Mouse (Mus musculus) C2C12 (cell line): ENCODE data around the gene Bst1. TPM values are rescaled to one million over a fixed set of nuclear protein-coding genes. Genes with fewer than 3 reads are reported as not detected.

Experiments used
- H3K27me3 ChIP-seq: one replicate; pipeline ENCODE4 v1.6.1; 2011; ENCODE audit not compliant: control insufficient read depth, insufficient read depth, insufficient read length
- H3K36me3 ChIP-seq: one replicate; pipeline ENCODE4 v1.6.1; 2011; ENCODE audit not compliant: control insufficient read depth, insufficient read depth
- H3K4me3 ChIP-seq: one replicate; pipeline ENCODE4 v1.5.1; 2011; ENCODE audit warnings: mild to moderate bottlenecking, control low read depth; ENCODE audit not compliant: poor library complexity, insufficient read depth, severe bottlenecking
- H3K79me2 ChIP-seq: one replicate; pipeline ENCODE4 v1.6.1; 2011; ENCODE audit not compliant: control insufficient read depth, insufficient read depth
- H3K79me3 ChIP-seq: one replicate; pipeline ENCODE4 v1.6.1; 2011; ENCODE audit warnings: low read depth, control low read depth
- H3ac ChIP-seq: one replicate; pipeline ENCODE3; 2011; ENCODE audit warnings: low read depth; ENCODE audit not compliant: control insufficient read depth, insufficient read length
- CEBPB ChIP-seq: IDR thresholded peaks from one replicate; pipeline ENCODE4 v1.6.1; 2011; ENCODE audit warnings: low read depth, mild to moderate bottlenecking, control low read depth, moderate library complexity
- CTCF ChIP-seq: IDR thresholded peaks from one replicate; pipeline ENCODE4 v1.5.1; 2011; ENCODE audit not compliant: control insufficient read depth, insufficient read depth, insufficient read length
- FOSL1 ChIP-seq: IDR thresholded peaks from one replicate; pipeline ENCODE4 v1.8.0; 2011; ENCODE audit warnings: mild to moderate bottlenecking, low read length; ENCODE audit not compliant: poor library complexity, insufficient read depth, severe bottlenecking
- MAX ChIP-seq: IDR thresholded peaks from one replicate; pipeline ENCODE4 v1.6.1; 2011; ENCODE audit warnings: mild to moderate bottlenecking, control low read depth
- MYOD1 ChIP-seq: IDR thresholded peaks from one replicate; pipeline ENCODE4 v1.6.1; 2011; ENCODE audit warnings: low read depth; ENCODE audit not compliant: control insufficient read depth, insufficient read length
- MYOG ChIP-seq: IDR thresholded peaks from one replicate; pipeline ENCODE4 v1.6.1; 2011; ENCODE audit not compliant: control insufficient read depth, insufficient read length; ENCODE audit errors: extremely low read depth
- USF1 ChIP-seq: IDR thresholded peaks from one replicate; pipeline ENCODE4 v1.6.1; 2011; ENCODE audit warnings: low read depth, mild to moderate bottlenecking, control low read depth, moderate library complexity
- polyA plus RNA-seq: library from polyadenylated mRNA; unstranded; fragments of >200 nt; fragmentation: generic; extraction: Trizol; gene quantifications from one replicate; pipeline ENCODE4 v1.2.1, GENCODE M21; 2012; ENCODE audit warnings: missing spikeins

Gene Bst1
- polyA plus RNA-seq, 1 experiment: not detected

DNA sequence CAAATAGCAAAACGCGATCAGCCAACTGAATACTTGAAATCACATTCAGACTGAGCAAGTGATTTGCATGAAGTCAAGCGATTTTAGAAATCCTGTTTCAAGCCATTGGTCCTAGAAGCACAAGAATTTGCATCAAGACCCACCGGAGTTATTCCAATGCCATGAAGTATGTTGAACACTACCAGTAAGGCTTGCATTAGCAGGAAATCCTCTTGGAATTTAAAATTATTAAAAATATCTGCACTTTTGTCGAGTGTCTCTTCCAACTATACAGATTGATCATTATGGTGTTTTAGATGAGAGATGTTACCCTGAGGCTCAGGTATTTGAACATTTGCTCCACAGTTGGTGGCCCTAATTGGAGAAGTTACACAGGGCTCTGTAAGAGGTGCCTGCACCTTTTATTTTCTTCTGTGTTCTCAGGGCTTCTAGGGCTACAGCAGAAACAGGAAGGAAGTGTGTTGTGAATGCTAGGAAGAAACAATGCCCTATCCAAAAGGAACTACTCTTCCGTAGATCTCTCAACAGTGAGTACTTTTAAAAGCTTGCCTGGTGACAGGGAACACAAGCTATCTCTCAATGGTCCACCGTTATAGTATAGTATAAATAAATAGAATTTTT, 35.3 kb downstream of the Bst1 start:
- H3K36me3 ChIP-seq: no peaks in the 10 kb centered on the region
- H3K27me3 ChIP-seq: no peaks in the 10 kb centered on the region
- TF ChIP-seq CTCF (no peak), MYOG (no peak), MAX (no peak), MYOD1 (no peak)
- no peak overlapping the region for H3K4me3 ChIP-seq
- H3ac ChIP-seq: no peak overlapping the region
- no peaks in the 10 kb centered on the region for H3K79me2 ChIP-seq
- H3K79me3 ChIP-seq: no peaks in the 10 kb centered on the region

DNA sequence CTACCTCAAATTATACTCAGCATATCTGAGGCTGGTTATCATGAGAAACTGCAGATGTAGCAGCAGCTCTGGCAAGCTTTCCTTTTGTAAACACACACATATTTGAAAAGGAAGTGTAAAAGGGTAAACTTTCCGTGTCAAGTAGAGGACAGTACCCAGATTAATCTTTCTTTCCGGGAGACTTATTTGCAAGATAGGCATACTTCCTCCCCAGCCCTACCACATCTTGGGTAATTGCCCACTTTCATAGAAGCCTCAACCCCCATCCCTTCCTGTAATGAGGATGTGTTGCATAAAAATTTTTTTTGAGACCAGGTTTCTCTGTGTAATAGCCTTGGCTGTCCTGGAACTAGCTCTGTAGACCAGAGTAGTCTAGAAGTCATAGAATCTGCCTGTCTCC, 37.1 kb downstream of the Bst1 start:
- Histone ChIP-seq H3K79me2 (no peaks in the 10 kb centered on the region), H3K36me3 (no peaks in the 10 kb centered on the region), H3K79me3 (no peaks in the 10 kb centered on the region), H3K4me3 (no peak overlapping the region), H3K27me3 (no peaks in the 10 kb centered on the region), H3ac (no peak overlapping the region)
- no peak for TF ChIP-seq MAX
- TF ChIP-seq CTCF: no peak
- TF ChIP-seq FOSL1: no peak
- TF ChIP-seq CEBPB: no peak
- no peak for TF ChIP-seq USF1
- TF ChIP-seq MYOD1: no peak

DNA sequence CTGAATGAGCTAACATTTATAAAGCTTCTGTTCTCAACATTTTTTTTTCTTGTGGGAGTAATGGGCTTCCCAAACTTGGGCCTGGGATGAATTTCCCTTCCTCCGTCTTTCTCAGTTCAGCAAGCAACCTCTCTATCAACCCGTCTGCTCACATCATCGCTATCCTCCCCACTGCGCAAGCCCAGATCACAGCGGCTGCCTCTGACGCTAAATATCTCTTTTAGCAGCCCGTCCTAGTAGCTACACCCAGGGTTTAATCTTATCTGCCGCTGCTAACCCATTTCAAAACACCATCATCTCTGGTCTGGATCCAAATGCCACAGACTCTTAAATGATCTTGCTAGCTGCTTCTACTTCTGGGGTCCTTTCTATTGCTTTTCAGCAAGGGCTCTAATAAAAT, 41.0 kb downstream of the Bst1 start:
- Histone ChIP-seq H3K4me3 (no peak overlapping the region), H3K79me2 (no peaks in the 10 kb centered on the region), H3K79me3 (no peaks in the 10 kb centered on the region), H3K36me3 (no peaks in the 10 kb centered on the region), H3K27me3 (no peaks in the 10 kb centered on the region), H3ac (no peak overlapping the region)
- TF ChIP-seq CEBPB: no peak
- no peak for TF ChIP-seq MYOD1
- no peak for TF ChIP-seq FOSL1
- no peak for TF ChIP-seq USF1
- TF ChIP-seq MAX: no peak
- no peak for TF ChIP-seq MYOG
- TF ChIP-seq CTCF: no peak

DNA sequence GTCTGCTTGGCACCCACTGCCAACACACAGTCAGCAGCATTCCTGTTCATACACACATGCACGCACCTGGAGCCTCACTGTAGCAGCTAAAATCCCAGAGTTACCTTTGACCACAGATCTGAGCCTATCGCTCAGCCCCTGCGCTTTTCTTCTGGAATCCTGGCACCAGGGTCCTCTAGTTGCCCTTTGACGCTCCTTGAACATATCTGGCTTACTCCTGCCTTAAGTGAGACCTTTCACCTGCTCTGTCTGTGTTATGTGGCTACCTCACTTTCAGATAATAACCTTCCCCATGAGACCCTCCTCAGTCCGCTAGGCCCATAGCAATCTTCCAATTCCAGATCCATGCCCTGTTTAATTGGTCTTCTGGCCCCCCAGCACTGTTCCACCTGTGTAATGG, 41.4 kb downstream of the Bst1 start:
- Histone ChIP-seq H3K27me3 (no peaks in the 10 kb centered on the region), H3K79me2 (no peaks in the 10 kb centered on the region), H3K36me3 (no peaks in the 10 kb centered on the region), H3ac (no peak overlapping the region), H3K4me3 (no peak overlapping the region), H3K79me3 (no peaks in the 10 kb centered on the region)
- no peak for TF ChIP-seq CEBPB
- TF ChIP-seq MYOD1: no peak

DNA sequence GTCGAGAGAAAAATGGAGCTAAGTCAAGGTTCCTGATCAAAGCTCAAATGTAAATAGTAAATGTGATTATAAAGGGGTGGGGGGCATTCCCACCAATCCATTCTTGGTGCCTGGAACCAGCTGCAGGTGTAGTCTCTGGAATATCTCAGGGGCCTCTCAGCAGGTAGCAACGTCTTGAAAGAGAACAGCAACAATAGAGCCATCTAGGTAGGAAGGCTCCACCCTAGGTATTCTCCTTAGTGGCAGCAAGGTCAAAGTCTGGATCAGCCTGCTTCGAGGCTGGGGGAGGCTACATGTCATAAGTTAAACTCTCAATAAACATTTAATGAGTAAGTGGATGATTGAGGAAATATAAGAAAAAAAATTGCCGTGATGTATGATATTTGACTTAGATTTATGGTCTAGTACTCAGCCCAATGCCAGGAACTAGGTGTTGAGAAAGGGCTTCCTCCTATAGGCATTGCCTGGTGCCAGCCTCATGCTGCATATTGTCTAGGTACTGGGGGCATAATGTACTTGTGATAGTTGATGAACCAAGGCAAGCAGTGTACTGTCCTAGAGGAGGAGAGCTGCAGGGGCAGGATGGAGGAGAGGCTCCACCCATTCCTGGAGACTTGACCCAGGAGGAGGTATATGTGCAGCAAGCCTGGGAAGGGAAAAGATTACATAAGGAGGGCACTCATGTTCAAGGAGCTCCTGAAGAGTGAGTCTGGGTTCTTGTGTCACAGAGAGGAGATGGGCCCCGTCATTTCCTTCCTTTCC, 42.2 kb downstream of the Bst1 start:
- no peaks in the 10 kb centered on the region for H3K79me2 ChIP-seq
- no peaks in the 10 kb centered on the region for H3K27me3 ChIP-seq
- no peak overlapping the region for H3K4me3 ChIP-seq
- H3K79me3 ChIP-seq: no peaks in the 10 kb centered on the region
- H3ac ChIP-seq: no peak overlapping the region
- no peaks in the 10 kb centered on the region for H3K36me3 ChIP-seq
- TF ChIP-seq MYOG: no peak
- TF ChIP-seq MAX: no peak
- TF ChIP-seq CTCF: no peak
- no peak for TF ChIP-seq MYOD1
- TF ChIP-seq CEBPB: no peak

DNA sequence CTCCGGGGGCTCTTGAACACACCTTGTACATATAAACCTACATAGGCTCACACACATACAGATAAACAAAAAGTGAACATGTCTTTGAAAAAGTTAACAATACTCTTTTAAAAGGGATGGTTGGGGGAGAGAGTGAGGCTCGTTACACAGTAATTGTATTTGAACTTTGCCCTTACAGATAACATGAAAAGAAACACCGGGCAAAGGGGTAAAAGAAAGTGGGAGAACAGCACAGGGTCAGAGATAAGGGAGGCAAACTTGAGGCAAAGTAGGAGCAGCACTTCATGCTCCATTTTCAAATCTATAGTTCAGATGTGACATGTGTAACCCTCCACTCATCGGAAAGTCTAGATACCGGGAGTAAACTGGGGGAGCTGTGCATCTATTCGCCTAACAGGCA, 45.0 kb downstream of the Bst1 start:
- H3K36me3 ChIP-seq: no peaks in the 10 kb centered on the region
- no peaks in the 10 kb centered on the region for H3K79me2 ChIP-seq
- H3K4me3 ChIP-seq: no peak overlapping the region
- no peaks in the 10 kb centered on the region for H3K79me3 ChIP-seq
- TF ChIP-seq MYOD1 (no peak), MYOG (no peak), MAX (no peak), CTCF (no peak), CEBPB (no peak), FOSL1 (no peak), USF1 (no peak)
- H3K27me3 ChIP-seq: no peaks in the 10 kb centered on the region
- no peak overlapping the region for H3ac ChIP-seq
